Mouse (Mus musculus): ENCODE data around the gene Tacc2. TPM values are rescaled to one million over a fixed set of nuclear protein-coding genes. Genes with fewer than 3 reads are reported as not detected.

Tacc2 gene
- polyA plus RNA-seq, 1 experiment from 2014 or later: 35.2 TPM

- no peak for ATAC-seq (ENCODE audit: insufficient number of reproducible peaks, insufficient read depth, low FRiP score, low read depth)
- Histone ChIP-seq H3K27me3 (ENCODE audit: control insufficient read depth, insufficient read depth, low read length) (no peaks in the 10 kb centered on the region), H3K4me1 (ENCODE audit: control insufficient read depth, insufficient read depth, low read length) (peaks cover 12% of the 10 kb centered on the region; the same call in 1 of the 2 replicates), H3K4me3 (ENCODE audit: low read depth, low read length) (no peak overlapping the region), H3K9me3 (ENCODE audit: control insufficient read depth, low read depth, low read length) (no peaks in the 10 kb centered on the region), H3K36me3 (ENCODE audit: control insufficient read depth, insufficient read depth, low read length) (no peaks in the 10 kb centered on the region; the same call in 1 of the 2 replicates), H3K27ac (ENCODE audit: low read length) (no peak overlapping the region), H3K9ac (replicated peaks; ENCODE audit: low read depth, low read length) (no peak overlapping the region), H3K4me2 (replicated peaks; ENCODE audit: low read depth, low read length) (no peak overlapping the region)
- 77% methylated on average over 2 of the region's 2 CpGs for WGBS
These were observed 128.0 kb downstream of the Tacc2 start for GRCm38 (mm10) chr7:130705230-130705629.

- ATAC-seq (ENCODE audit: insufficient number of reproducible peaks, insufficient read depth, low FRiP score, low read depth): no peak
- no peak overlapping the region for H3K4me2 ChIP-seq (replicated peaks; ENCODE audit: low read depth, low read length)
- 23% methylated on average over 9 of the region's 9 CpGs for WGBS
These were observed 131.7 kb downstream of the Tacc2 start for GRCm38 (mm10) chr7:130708940-130709339.

DNA sequence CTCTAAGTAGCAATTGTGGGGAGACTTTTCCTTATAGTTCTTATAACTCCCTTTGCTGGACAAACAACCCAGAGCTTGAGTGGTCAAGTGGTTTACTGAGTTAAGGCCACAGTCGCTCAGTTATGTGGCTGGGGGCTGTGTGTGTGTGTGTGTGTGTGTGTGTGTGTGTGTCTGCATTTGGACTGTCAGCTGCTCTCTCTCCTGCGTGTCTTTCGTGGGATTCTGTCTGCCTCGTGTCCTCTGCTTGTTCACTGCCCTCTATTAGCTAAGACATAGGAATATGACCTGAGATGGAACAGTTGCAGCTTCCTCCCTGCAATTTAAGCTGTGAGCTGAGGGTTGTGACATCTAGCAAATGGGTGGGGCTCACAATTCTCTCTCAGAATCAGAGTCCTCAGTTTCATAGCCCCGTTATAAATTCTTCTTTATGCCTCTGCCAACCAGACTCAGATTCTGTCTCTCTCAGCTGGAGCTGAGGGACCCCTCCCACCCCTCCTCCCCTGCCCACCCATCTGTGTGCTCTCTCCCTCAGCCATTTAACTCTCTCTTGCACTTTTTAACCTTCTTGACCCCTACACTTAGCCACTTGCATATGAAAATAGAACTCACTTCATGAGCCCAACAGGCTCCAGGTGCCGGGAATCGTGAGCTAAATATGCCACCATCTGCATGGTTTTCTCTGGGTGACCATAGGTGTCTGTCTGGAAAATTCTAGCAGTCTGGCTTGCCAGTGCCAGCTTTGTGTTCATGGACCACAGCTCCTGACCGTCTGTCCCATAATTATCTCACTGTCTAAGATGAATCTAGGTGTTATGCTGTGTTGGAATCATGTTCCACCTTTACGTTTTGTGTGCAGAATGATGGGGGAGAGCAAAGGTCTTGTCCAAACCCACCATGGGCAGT, 132.4 kb downstream of the Tacc2 start:
- 53% methylated on average over 9 of the region's 9 CpGs for WGBS
- Histone ChIP-seq H3K9me3 (ENCODE audit: control insufficient read depth, low read depth, low read length) (no peaks in the 10 kb centered on the region), H3K4me1 (ENCODE audit: control insufficient read depth, insufficient read depth, low read length) (peaks cover 9% of the 10 kb centered on the region; the same call in 1 of the 2 replicates), H3K36me3 (ENCODE audit: control insufficient read depth, insufficient read depth, low read length) (no peaks in the 10 kb centered on the region; the same call in 1 of the 2 replicates), H3K4me3 (ENCODE audit: low read depth, low read length) (no peak overlapping the region), H3K27me3 (ENCODE audit: control insufficient read depth, insufficient read depth, low read length) (no peaks in the 10 kb centered on the region), H3K27ac (ENCODE audit: low read length) (peak overlapping the region; percentile 30; the same call in 1 of the 2 replicates), H3K4me2 (replicated peaks; ENCODE audit: low read depth, low read length) (no peak overlapping the region), H3K9ac (replicated peaks; ENCODE audit: low read depth, low read length) (no peak overlapping the region)
- no peak for ATAC-seq (ENCODE audit: insufficient number of reproducible peaks, insufficient read depth, low FRiP score, low read depth)

More at GRCm38 (mm10) chr7:130708940-130709339, 131.7 kb downstream of the Tacc2 start:
- Histone ChIP-seq H3K9ac (replicated peaks; ENCODE audit: low read depth, low read length) (no peak overlapping the region), H3K36me3 (ENCODE audit: control insufficient read depth, insufficient read depth, low read length) (no peaks in the 10 kb centered on the region; the same call in 1 of the 2 replicates), H3K9me3 (ENCODE audit: control insufficient read depth, low read depth, low read length) (no peaks in the 10 kb centered on the region), H3K27ac (ENCODE audit: low read length) (peak overlapping the region; percentile 30; the same call in 1 of the 2 replicates), H3K27me3 (ENCODE audit: control insufficient read depth, insufficient read depth, low read length) (no peaks in the 10 kb centered on the region), H3K4me3 (ENCODE audit: low read depth, low read length) (no peak overlapping the region), H3K4me1 (ENCODE audit: control insufficient read depth, insufficient read depth, low read length) (peaks cover 9% of the 10 kb centered on the region; the same call in 1 of the 2 replicates)

GRCm38 (mm10) chr7:130711851-130712250, 134.6 kb downstream of the Tacc2 start:
- Histone ChIP-seq H3K9me3 (ENCODE audit: control insufficient read depth, low read depth, low read length) (no peaks in the 10 kb centered on the region), H3K4me3 (ENCODE audit: low read depth, low read length) (no peak overlapping the region), H3K9ac (replicated peaks; ENCODE audit: low read depth, low read length) (no peak overlapping the region), H3K4me2 (replicated peaks; ENCODE audit: low read depth, low read length) (no peak overlapping the region), H3K4me1 (ENCODE audit: control insufficient read depth, insufficient read depth, low read length) (peaks cover 9% of the 10 kb centered on the region; the same call in 1 of the 2 replicates), H3K27ac (ENCODE audit: low read length) (no peak overlapping the region), H3K27me3 (ENCODE audit: control insufficient read depth, insufficient read depth, low read length) (no peaks in the 10 kb centered on the region), H3K36me3 (ENCODE audit: control insufficient read depth, insufficient read depth, low read length) (no peaks in the 10 kb centered on the region; the same call in none of the 2 replicates)
- 86% methylated on average over 6 of the region's 7 CpGs for WGBS
- ATAC-seq (ENCODE audit: insufficient number of reproducible peaks, insufficient read depth, low FRiP score, low read depth): no peak

DNA sequence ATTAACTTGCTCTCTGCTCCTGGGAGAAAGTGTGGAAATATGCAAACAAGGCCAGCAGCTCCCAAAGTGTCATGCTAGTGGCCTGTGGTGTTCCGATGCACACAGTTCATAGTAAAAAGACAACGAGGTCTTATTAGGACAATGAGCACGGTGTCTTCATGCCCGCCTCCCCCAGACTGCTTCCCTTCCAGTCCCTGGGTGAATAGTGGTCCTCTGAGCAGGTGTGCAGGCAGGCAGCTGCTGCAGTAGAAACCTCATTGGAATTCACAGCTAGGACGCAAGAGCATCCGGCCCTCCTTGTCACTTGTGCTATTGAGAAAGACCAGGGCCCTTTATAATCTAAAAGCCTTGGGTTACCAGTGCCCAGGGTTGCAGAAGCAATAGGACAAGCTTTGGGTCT, 136.1 kb downstream of the Tacc2 start:
- no peaks in the 10 kb centered on the region; the same call in none of the 2 replicates for H3K36me3 ChIP-seq (ENCODE audit: control insufficient read depth, insufficient read depth, low read length)
- peaks cover 8% of the 10 kb centered on the region; the same call in 1 of the 2 replicates for H3K4me1 ChIP-seq (ENCODE audit: control insufficient read depth, insufficient read depth, low read length)
- no peaks in the 10 kb centered on the region for H3K9me3 ChIP-seq (ENCODE audit: control insufficient read depth, low read depth, low read length)
- H3K9ac ChIP-seq (replicated peaks; ENCODE audit: low read depth, low read length): no peak overlapping the region
- no peak overlapping the region for H3K27ac ChIP-seq (ENCODE audit: low read length)
- no peak for ATAC-seq (ENCODE audit: insufficient number of reproducible peaks, insufficient read depth, low FRiP score, low read depth)
- 66% methylated on average over 6 of the region's 6 CpGs for WGBS
- no peak overlapping the region for H3K4me3 ChIP-seq (ENCODE audit: low read depth, low read length)
- H3K27me3 ChIP-seq (ENCODE audit: control insufficient read depth, insufficient read depth, low read length): no peaks in the 10 kb centered on the region
- no peak overlapping the region for H3K4me2 ChIP-seq (replicated peaks; ENCODE audit: low read depth, low read length)

DNA sequence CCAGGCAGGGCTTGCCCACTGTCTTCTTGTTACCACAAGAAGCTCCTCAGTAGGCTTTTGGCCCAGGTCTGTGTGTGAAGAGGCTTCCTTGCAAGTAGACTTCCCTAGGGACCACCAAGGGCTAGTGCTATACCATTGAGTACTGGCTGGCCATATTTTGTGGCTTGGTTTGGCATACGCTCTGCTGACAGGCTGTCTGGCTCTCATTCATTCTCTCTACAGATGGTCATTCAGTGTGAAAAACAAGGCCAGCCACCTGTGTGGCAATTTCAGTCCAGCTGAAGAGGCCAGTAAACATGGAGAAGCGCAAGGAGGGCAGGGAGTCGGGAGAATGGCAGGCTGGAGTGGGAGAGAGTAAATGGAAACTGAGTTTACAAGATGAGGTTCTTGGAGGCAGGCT, 138.2 kb downstream of the Tacc2 start:
- no peaks in the 10 kb centered on the region for H3K9me3 ChIP-seq (ENCODE audit: control insufficient read depth, low read depth, low read length)
- H3K36me3 ChIP-seq (ENCODE audit: control insufficient read depth, insufficient read depth, low read length): no peaks in the 10 kb centered on the region; the same call in 1 of the 2 replicates
- H3K27ac ChIP-seq (ENCODE audit: low read length): no peak overlapping the region
- H3K4me2 ChIP-seq (replicated peaks; ENCODE audit: low read depth, low read length): no peak overlapping the region
- H3K9ac ChIP-seq (replicated peaks; ENCODE audit: low read depth, low read length): no peak overlapping the region
- 93% methylated on average over 3 of the region's 3 CpGs for WGBS
- peaks cover 7% of the 10 kb centered on the region; the same call in 1 of the 2 replicates for H3K4me1 ChIP-seq (ENCODE audit: control insufficient read depth, insufficient read depth, low read length)
- no peak for ATAC-seq (ENCODE audit: insufficient number of reproducible peaks, insufficient read depth, low FRiP score, low read depth)
- H3K27me3 ChIP-seq (ENCODE audit: control insufficient read depth, insufficient read depth, low read length): no peaks in the 10 kb centered on the region
- H3K4me3 ChIP-seq (ENCODE audit: low read depth, low read length): no peak overlapping the region

DNA sequence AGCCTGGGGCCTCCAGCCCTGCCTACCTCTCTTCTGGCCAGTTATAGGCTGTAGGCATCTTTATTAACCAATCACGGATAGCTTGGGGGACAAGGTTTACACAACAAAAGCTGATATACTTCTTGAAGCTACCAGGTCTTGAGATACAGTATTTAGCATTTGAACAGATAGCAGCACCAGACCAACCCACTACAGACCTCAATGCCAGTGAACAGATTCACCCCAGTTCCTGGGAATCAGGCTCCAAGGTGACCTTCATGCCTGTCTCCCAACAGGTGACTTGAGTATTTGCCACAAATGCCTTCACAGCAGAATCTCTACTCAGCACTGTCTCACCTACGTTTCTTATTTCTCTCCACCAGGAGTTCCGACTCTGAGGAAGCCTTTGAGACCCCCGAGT, 139.1 kb downstream of the Tacc2 start:
- no peaks in the 10 kb centered on the region for H3K27me3 ChIP-seq (ENCODE audit: control insufficient read depth, insufficient read depth, low read length)
- H3K27ac ChIP-seq (ENCODE audit: low read length): no peak overlapping the region
- peaks cover 12% of the 10 kb centered on the region; the same call in 1 of the 2 replicates for H3K4me1 ChIP-seq (ENCODE audit: control insufficient read depth, insufficient read depth, low read length)
- H3K4me3 ChIP-seq (ENCODE audit: low read depth, low read length): no peak overlapping the region
- whole genome bisulfite sequencing: 92% methylated on average over 4 of the region's 4 CpGs
- ATAC-seq (ENCODE audit: insufficient number of reproducible peaks, insufficient read depth, low FRiP score, low read depth): no peak
- H3K4me2 ChIP-seq (replicated peaks; ENCODE audit: low read depth, low read length): no peak overlapping the region
- H3K36me3 ChIP-seq (ENCODE audit: control insufficient read depth, insufficient read depth, low read length): no peaks in the 10 kb centered on the region; the same call in 1 of the 2 replicates
- H3K9me3 ChIP-seq (ENCODE audit: control insufficient read depth, low read depth, low read length): no peaks in the 10 kb centered on the region
- no peak overlapping the region for H3K9ac ChIP-seq (replicated peaks; ENCODE audit: low read depth, low read length)

- Histone ChIP-seq H3K9ac (replicated peaks; ENCODE audit: low read depth, low read length) (no peak overlapping the region), H3K27ac (ENCODE audit: low read length) (no peak overlapping the region), H3K4me3 (ENCODE audit: low read depth, low read length) (no peak overlapping the region), H3K9me3 (ENCODE audit: control insufficient read depth, low read depth, low read length) (no peaks in the 10 kb centered on the region), H3K4me2 (replicated peaks; ENCODE audit: low read depth, low read length) (no peak overlapping the region), H3K4me1 (ENCODE audit: control insufficient read depth, insufficient read depth, low read length) (peaks cover 12% of the 10 kb centered on the region; the same call in 1 of the 2 replicates), H3K36me3 (ENCODE audit: control insufficient read depth, insufficient read depth, low read length) (no peaks in the 10 kb centered on the region; the same call in 1 of the 2 replicates), H3K27me3 (ENCODE audit: control insufficient read depth, insufficient read depth, low read length) (no peaks in the 10 kb centered on the region)
- ATAC-seq (ENCODE audit: insufficient number of reproducible peaks, insufficient read depth, low FRiP score, low read depth): no peak
- 92% methylated on average over 6 of the region's 6 CpGs for whole genome bisulfite sequencing
These were observed 139.8 kb downstream of the Tacc2 start for GRCm38 (mm10) chr7:130716989-130717388.

All from stomach, embryonic 14.5 days (tissue).